Mouse (Mus musculus): ENCODE results near the gene Insyn1. TPM values are rescaled to one million over a fixed set of nuclear protein-coding genes. Genes with fewer than 3 reads are reported as not detected.

Insyn1 gene
- polyA plus RNA-seq, 1 experiment from 2014 or later, result 0.10 TPM

DNA sequence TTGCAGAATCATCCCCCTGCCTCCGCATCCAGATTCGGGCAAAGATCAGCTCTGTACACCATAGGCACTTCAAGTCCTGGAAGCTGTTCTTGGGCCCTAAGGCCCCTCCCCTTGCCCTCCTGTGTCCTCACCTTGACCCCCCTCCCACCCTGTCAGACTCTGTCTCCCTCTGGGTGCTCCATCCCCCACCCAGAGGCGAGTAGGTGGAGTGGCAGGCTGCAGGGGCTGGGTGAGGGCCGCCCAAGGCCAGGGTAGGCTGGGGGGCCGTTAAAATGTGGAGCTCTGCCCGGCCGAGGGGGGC lies 1.4 kb downstream of the Insyn1 start:
- DNase-seq (no peak), ATAC-seq (ENCODE audit: low read depth) (no peak)
- Histone ChIP-seq H3K27ac (no peak overlapping the region), H3K4me1 (replicated peaks) (0 out of 2 replicates have a peak, but pooled peaks cover 2% of the 10 kb centered on the region), H3K4me3 (replicated peaks) (no peak overlapping the region), H3K9me3 (replicated peaks) (no peaks in the 10 kb centered on the region), H3K9ac (no peak overlapping the region), H3K4me2 (no peak overlapping the region), H3K36me3 (no peaks in the 10 kb centered on the region), H3K27me3 (peaks cover 77% of the 10 kb centered on the region)
- WGBS (ENCODE audit: insufficient replicate concordance), result 8% methylated on average over 7 of the region's 7 CpGs

DNA sequence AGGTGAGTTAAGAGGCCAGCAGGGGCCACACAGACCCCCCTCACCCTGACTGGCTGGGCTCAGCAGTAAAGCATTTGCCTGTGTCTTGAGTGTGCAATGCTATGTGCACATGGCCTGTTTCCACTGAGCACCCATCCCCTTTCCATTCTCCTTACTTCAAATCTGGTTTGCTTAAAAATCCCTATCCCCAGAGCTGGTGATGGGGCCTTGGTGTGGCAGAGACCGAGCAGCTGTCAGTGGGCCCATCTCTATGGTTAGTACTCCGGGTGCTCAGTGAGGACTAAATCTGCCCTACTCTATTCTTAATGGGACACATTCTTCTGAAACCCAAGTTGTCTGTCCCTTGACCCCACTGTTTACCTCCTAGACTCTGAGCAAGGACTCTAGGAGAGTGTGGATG lies 2.0 kb downstream of the Insyn1 start:
- Histone ChIP-seq H3K27me3 (peaks cover 71% of the 10 kb centered on the region), H3K27ac (no peak overlapping the region), H3K4me1 (replicated peaks) (0 out of 2 replicates have a peak, but pooled peaks cover 2% of the 10 kb centered on the region), H3K36me3 (no peaks in the 10 kb centered on the region), H3K4me2 (no peak overlapping the region), H3K9ac (no peak overlapping the region), H3K4me3 (replicated peaks) (no peak overlapping the region), H3K9me3 (replicated peaks) (no peaks in the 10 kb centered on the region)
- DNase-seq (no peak), ATAC-seq (ENCODE audit: low read depth) (no peak)
- WGBS (ENCODE audit: insufficient replicate concordance), result 52% methylated on average over 2 of the region's 2 CpGs

DNA sequence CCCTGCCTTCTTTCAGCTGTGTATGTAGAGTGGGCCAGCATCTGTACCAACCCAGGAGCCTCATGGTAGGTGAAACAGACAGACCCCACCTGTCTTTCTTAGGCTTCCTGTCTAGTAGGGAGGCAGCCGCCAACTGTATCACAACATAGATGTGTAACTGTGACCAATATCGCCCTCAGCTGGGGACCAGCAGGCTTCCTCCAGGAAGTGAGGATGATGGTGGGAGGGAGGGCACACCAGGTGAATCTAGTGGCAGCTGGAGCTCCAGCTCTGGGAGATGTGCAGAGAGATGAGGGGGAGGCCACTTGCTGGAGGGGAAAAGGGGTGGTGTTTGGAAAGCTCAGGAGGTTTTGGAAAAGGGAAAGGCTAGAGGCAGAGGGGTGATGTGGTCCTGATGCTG lies 6.6 kb downstream of the Insyn1 start:
- no peaks in the 10 kb centered on the region for H3K9me3 ChIP-seq (replicated peaks)
- ATAC-seq (ENCODE audit: low read depth) (no peak), DNase-seq (no peak)
- no peak overlapping the region for H3K4me3 ChIP-seq (replicated peaks)
- no peaks in the 10 kb centered on the region for H3K36me3 ChIP-seq
- WGBS (ENCODE audit: insufficient replicate concordance), result 48% methylated on average over 2 of the region's 2 CpGs
- H3K9ac ChIP-seq, result no peak overlapping the region
- H3K4me1 ChIP-seq (replicated peaks), result no peaks in the 10 kb centered on the region
- H3K27ac ChIP-seq, result no peak overlapping the region
- H3K27me3 ChIP-seq, result peaks cover 26% of the 10 kb centered on the region
- no peak overlapping the region for H3K4me2 ChIP-seq

DNA sequence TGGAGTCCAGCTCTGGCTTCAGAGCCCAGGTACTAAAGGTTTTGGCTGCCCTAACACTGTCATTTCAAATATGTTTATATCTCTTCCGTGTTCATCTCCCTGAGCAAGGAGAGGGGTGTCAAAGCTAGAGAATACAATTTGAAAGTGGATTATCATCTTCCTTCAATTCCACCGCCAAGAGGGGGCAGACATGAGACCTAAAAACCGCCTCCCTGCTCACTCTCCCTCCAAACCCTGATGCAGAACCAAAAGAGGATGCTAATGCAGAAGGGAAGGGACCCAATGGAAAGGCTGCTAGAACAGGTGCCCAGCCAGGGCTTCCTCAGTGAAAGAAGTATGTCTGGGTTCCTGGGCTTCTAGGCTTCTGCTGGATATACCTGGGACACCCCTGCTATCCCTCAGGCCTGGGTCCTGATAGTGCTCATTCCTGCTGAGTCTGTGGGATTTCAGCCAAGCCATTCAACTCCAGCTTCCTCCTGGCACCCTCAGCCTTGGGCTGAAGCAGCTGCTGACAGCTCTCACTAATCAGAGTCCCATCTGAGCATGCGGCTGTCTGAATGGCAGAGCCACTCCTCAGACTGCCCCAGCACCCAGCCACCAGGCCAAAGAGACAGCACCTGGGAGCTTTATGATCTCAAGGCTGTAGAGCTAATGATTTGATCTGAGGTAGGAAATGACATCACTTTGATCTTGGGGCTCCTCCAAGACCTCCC lies 8.2 kb downstream of the Insyn1 start:
- DNase-seq (no peak), ATAC-seq (ENCODE audit: low read depth) (no peak)
- Histone ChIP-seq H3K9ac (no peak overlapping the region), H3K4me1 (replicated peaks) (no peaks in the 10 kb centered on the region), H3K27me3 (peaks cover 10% of the 10 kb centered on the region; the same call in 1 of the 2 replicates), H3K36me3 (no peaks in the 10 kb centered on the region), H3K4me3 (replicated peaks) (no peak overlapping the region), H3K27ac (no peak overlapping the region), H3K4me2 (no peak overlapping the region), H3K9me3 (replicated peaks) (no peaks in the 10 kb centered on the region)
- WGBS (ENCODE audit: insufficient replicate concordance), result 28% methylated on average over 4 of the region's 4 CpGs

DNA sequence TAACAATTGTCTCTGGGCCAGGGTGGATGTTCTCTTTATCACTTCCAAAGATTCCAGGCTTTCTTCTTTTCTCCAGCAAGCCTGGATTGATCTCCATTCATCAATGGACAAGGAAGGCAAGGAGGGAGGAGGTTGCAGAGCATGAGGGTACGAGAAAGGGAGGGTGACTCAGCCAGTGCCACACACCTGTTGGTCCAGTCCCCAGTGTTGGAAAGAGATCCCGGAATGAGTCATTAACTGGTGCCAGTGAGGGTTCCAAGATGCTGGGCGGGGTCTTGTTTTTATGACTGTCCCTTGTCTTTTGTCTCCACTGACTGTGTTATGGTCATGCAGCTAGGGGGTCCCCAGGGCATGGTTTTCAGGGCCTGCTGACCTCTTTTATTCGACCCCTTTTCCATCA lies 9.5 kb downstream of the Insyn1 start:
- DNase-seq, result no peak
- WGBS (ENCODE audit: insufficient replicate concordance), result 48% methylated on average over 4 of the region's 4 CpGs
- no peak overlapping the region for H3K9ac ChIP-seq
- H3K4me2 ChIP-seq, result no peak overlapping the region
- no peak overlapping the region for H3K27ac ChIP-seq
- ATAC-seq (ENCODE audit: low read depth), result no peak
- no peaks in the 10 kb centered on the region for H3K27me3 ChIP-seq
- no peaks in the 10 kb centered on the region for H3K36me3 ChIP-seq
- no peak overlapping the region for H3K4me3 ChIP-seq (replicated peaks)
- H3K9me3 ChIP-seq (replicated peaks), result no peaks in the 10 kb centered on the region
- H3K4me1 ChIP-seq (replicated peaks), result no peaks in the 10 kb centered on the region

DNA sequence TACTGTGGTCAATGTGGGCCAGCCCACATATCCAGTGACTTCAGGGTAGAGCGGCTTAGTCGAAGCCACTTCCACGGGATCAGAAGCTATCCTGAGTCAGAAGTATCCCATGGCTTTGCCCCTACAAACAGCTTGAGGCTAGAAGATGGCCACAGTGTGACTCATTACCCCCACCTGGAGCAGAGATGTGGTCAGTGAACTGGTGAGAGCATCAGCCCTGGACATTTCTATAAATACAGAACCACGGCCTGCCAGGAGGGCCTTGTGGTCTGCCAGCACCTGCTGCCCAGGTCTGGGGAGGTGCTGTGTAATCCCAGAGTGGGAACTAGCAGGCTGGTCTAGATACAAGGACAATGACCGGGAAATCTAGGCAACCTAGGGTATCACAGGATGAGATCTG lies 12.5 kb downstream of the Insyn1 start:
- no peak overlapping the region for H3K4me2 ChIP-seq
- H3K4me1 ChIP-seq (replicated peaks), result no peaks in the 10 kb centered on the region
- H3K27ac ChIP-seq, result no peak overlapping the region
- no peaks in the 10 kb centered on the region for H3K36me3 ChIP-seq
- no peak overlapping the region for H3K9ac ChIP-seq
- WGBS (ENCODE audit: insufficient replicate concordance), result 65% methylated on average over 5 of the region's 5 CpGs
- H3K27me3 ChIP-seq, result no peaks in the 10 kb centered on the region
- ATAC-seq (ENCODE audit: low read depth) (no peak), DNase-seq (no peak)
- H3K9me3 ChIP-seq (replicated peaks), result no peaks in the 10 kb centered on the region
- no peak overlapping the region for H3K4me3 ChIP-seq (replicated peaks)

DNA sequence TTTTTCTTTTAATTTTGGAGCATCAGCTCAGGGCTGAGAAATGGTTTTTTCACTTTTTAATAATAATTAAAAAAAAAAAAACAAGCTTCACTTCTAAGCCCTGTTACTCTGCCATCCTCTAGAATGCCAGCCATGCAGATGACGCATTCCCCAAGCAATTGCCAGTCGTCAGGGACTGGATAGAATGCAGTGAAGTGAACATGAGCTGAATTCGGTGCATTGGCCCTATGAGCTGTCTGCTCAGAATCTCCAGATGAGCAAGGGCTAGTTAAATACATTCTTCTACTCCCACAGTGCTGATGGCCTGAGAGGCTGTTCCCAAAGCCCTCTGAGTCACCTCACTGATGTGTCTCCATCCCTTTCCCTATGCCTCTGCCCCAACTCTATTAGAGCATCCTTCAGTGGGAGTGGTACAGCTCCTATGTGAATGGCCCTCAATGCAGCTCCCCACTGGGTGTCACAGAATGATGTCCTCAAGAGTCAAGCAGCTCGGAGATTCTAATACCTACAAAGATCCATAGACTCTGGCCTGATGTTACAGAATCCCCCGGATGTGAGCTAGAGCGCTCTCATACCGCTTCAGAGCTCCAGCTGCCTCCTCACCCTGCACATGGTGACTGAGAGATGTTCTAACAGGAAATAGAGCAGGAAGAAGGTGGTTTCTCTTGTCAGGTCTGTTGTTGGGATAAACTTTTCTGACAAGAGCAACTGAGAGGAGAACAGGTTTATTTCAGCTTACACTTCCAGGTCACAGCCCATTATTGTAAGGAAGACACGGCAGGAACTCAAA lies 19.0 kb downstream of the Insyn1 start:
- no peak overlapping the region for H3K4me3 ChIP-seq (replicated peaks)
- no peak overlapping the region for H3K4me2 ChIP-seq
- H3K4me1 ChIP-seq (replicated peaks), result no peaks in the 10 kb centered on the region
- DNase-seq (no peak), ATAC-seq (ENCODE audit: low read depth) (no peak)
- whole genome bisulfite sequencing (ENCODE audit: insufficient replicate concordance), result 34% methylated on average over 8 of the region's 8 CpGs
- no peaks in the 10 kb centered on the region for H3K36me3 ChIP-seq
- H3K27ac ChIP-seq, result no peak overlapping the region
- no peaks in the 10 kb centered on the region for H3K27me3 ChIP-seq
- H3K9ac ChIP-seq, result no peak overlapping the region
- H3K9me3 ChIP-seq (replicated peaks), result no peaks in the 10 kb centered on the region

DNA sequence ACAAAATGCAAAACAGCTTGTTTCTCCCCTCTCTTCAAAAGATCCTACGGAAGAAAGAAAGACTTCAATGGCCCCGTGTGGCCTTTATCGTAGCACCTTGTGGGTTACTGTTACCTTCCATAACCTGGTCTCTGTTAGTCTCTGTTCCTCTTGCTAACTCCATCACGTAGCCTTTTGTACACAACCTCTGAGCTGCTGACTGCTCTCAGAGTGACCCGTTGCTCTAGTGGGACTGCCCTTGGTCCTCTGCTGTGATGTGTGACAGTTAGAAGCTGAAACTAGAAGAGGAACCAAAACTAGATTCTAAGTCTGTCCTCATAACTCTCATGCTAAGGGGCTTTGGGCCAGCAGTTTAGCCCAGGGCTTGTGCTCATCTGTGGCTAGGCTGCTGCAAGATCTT lies 22.0 kb downstream of the Insyn1 start:
- H3K4me3 ChIP-seq (replicated peaks), result no peak overlapping the region
- no peak overlapping the region for H3K4me2 ChIP-seq
- no peaks in the 10 kb centered on the region for H3K27me3 ChIP-seq
- no peaks in the 10 kb centered on the region for H3K36me3 ChIP-seq
- H3K4me1 ChIP-seq (replicated peaks), result no peaks in the 10 kb centered on the region
- WGBS (ENCODE audit: insufficient replicate concordance), result 63% methylated on average over 5 of the region's 5 CpGs
- H3K27ac ChIP-seq, result no peak overlapping the region
- ATAC-seq (ENCODE audit: low read depth) (no peak), DNase-seq (no peak)
- no peak overlapping the region for H3K9ac ChIP-seq
- no peaks in the 10 kb centered on the region for H3K9me3 ChIP-seq (replicated peaks)

DNA sequence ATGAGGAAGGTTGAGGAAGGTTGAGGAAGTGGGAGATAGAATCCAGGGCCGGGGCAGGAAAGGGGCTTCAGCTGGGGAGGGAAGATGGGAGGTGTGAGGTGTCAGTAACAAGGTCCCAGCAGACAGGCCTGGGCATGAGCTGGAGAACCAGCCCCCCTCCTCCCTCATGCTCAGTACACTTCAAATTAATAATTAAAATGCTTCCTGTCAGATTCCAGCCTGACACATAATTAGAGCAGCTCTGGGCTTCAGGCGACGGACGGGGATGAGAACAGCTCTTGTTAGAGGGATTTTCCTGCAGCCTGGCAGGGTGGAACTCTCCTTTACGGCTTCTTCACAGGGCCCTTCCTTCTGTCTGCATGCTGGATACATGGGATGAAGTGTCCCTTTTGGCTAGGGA lies 25.3 kb downstream of the Insyn1 start:
- H3K36me3 ChIP-seq, result no peaks in the 10 kb centered on the region
- ATAC-seq (ENCODE audit: low read depth) (no peak), DNase-seq (no peak)
- H3K4me3 ChIP-seq (replicated peaks), result no peak overlapping the region
- H3K4me2 ChIP-seq, result no peak overlapping the region
- WGBS (ENCODE audit: insufficient replicate concordance), result 58% methylated on average over 5 of the region's 5 CpGs
- no peaks in the 10 kb centered on the region for H3K9me3 ChIP-seq (replicated peaks)
- no peak overlapping the region for H3K27ac ChIP-seq
- H3K4me1 ChIP-seq (replicated peaks), result no peaks in the 10 kb centered on the region
- no peaks in the 10 kb centered on the region for H3K27me3 ChIP-seq
- no peak overlapping the region for H3K9ac ChIP-seq

DNA sequence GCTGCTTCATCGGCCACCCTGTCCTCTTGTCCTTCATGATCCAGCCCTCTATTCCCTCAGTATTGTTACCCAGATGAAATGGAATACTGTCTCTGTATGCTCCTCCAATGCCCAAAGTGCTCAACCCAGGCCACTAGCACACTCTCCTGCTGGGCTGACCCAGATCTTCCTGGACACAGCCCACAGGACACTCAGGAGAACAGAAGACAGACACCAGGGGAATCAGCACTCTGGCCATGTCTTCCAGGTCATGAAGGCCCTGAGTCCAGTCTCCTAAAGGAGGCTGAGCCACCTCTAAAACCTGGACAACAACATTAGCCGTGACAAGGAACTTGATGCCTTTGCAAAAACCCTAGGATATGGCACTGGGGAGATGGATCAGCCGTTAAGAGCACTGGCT lies 28.1 kb downstream of the Insyn1 start:
- Histone ChIP-seq H3K9me3 (replicated peaks) (no peaks in the 10 kb centered on the region), H3K4me2 (no peak overlapping the region), H3K27ac (no peak overlapping the region), H3K27me3 (no peaks in the 10 kb centered on the region), H3K36me3 (no peaks in the 10 kb centered on the region), H3K4me3 (replicated peaks) (no peak overlapping the region), H3K9ac (no peak overlapping the region), H3K4me1 (replicated peaks) (no peaks in the 10 kb centered on the region)
- no peak for DNase-seq
- no peak for ATAC-seq (ENCODE audit: low read depth)
- 57% methylated on average over 3 of the region's 3 CpGs for WGBS (ENCODE audit: insufficient replicate concordance)

DNA sequence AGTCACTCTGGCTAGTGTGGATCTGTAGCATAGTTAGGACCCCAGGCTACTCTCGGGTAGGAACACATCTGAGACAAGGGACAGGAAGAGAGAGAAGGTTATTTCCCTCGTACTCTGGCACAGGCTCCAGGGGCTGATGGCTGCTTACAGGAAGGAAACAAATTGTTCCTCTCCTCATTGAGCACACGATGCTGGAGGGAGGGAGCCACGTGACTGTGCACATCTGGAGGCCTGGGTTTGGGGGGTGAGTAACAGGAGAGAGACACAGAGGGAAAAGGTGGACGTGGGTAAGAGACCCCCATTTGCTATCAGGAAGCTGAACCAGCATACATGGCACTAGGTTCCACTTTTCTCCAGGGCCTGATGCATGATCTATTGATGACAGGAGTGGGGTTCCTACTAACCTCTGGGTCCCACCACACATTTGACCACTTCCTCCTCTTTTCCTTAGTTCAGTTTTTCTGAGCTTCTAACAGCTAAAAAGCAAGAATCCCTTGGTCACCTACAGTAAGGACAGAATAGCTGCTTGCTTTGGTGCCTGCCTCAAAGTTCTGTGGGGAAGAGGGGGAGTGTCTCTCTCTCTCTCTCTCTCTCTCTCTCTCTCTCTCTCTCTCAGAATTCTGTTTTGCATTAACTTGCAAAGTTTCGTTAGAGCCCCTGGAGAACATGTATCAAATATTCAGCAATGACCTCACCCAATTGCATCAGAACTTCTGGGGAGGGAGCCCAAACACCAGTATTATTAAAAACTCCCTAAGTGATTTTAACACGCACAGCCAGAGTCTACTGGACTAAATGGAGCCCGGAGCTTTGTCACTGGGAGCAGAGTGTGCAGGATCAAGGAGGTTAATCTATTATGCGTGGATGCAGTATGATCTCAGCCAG lies 29.7 kb downstream of the Insyn1 start:
- Histone ChIP-seq H3K27me3 (no peaks in the 10 kb centered on the region), H3K36me3 (no peaks in the 10 kb centered on the region), H3K4me2 (no peak overlapping the region), H3K9ac (no peak overlapping the region), H3K4me1 (replicated peaks) (0 out of 2 replicates have a peak, but pooled peaks cover 4% of the 10 kb centered on the region), H3K4me3 (replicated peaks) (no peak overlapping the region), H3K27ac (no peak overlapping the region), H3K9me3 (replicated peaks) (no peaks in the 10 kb centered on the region)
- ATAC-seq (ENCODE audit: low read depth) (no peak), DNase-seq (no peak)
- WGBS (ENCODE audit: insufficient replicate concordance), result 22% methylated on average over 9 of the region's 9 CpGs
